Mouse (Mus musculus) ovary, adult 18-20 months (tissue): ENCODE measurements around the gene Hmgb4.

Experiments used
- DNase-seq: peaks from one replicate; pipeline ENCODE4 v3.0.0; 2022; ENCODE audit warnings: low spot score, mixed read lengths

The Hmgb4 gene

DNA sequence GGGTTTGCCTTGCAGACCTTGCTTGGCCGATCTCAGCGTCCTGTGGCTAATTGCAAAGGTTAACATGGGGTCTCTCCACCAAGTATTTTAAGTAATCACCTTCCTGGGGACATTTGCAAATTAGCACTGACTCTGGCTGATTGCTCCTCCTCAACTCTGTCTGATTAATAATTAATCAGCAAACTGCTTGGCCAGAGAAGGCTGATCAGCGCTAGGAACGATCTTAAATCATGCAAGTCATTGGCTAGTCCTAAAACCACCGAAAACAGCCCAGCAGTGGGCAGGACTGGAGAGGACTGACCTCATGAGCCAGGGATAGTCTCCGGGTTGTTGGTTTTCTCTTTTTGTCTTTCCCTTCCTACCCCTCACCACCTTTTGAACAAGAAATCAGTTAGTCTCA is 36.3 kb downstream of the Hmgb4 start:
- no peak for DNase-seq

DNA sequence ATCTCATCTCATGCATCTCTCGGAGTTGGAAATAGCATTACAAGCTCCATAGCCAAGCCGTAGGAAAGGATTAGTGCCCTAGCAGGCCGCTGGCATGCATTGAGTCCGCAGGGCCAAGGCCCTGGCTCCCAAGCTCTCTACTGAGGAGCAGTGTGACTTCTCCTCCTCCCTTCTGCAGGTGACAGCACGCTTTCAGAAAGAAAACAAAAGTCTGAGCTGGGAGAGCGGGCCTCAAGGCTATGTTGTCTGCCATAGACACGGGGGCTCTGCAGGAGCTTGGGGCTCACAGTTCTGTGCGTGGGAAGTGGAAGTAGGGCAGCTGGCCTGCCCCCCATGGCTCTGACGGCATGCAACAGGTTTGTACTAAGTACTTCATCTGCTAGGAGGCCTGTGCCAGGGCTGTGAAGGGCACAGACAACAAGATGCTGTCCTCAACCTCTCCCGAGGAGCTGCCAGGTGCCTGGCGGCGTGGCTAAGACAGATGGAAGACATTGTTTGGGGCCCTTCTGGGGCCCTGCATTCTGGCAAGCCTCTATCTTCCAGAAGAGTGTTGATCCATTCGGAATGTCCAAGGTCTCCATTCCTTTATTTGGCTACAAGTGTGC is 42.7 kb downstream of the Hmgb4 start:
- DNase-seq: no peak
